Mouse (Mus musculus) liver, embryonic 15.5 days (tissue): ENCODE data around the gene Mapk1. TPM values are rescaled to one million over a fixed set of nuclear protein-coding genes. Genes with fewer than 3 reads are reported as not detected.
"Not testable (repeated sequence)": the region's sequence is repeated elsewhere in the genome, so short reads cannot be mapped to it uniquely, and the experiment has no call there.

Experiments
- ATAC-seq: fragments of 200-750 bp; cut with Nextera tagmentation; 2 replicates; pipeline ENCODE4 v1.8.0; 2017; ENCODE audit warnings: moderate number of reproducible peaks, mild to moderate bottlenecking, moderate library complexity; ENCODE audit not compliant: insufficient read depth
- H3K27ac ChIP-seq: fragments of 300-500 bp; sonication (generic); replicated peaks from 2 replicates; pipeline ENCODE4 v1.5.1; 2015; ENCODE audit warnings: mild to moderate bottlenecking, inconsistent platforms
- H3K27me3 ChIP-seq: fragments of 300-500 bp; sonication (generic); 2 replicates; pipeline ENCODE4 v1.6.1; 2015; ENCODE audit warnings: mild to moderate bottlenecking, inconsistent platforms
- H3K36me3 ChIP-seq: fragments of 300-500 bp; sonication (generic); replicated peaks from 2 replicates; pipeline ENCODE4 v1.6.1; 2015; ENCODE audit warnings: moderate library complexity, mild to moderate bottlenecking, inconsistent platforms
- H3K4me1 ChIP-seq: fragments of 300-500 bp; sonication (generic); replicated peaks from 2 replicates; pipeline ENCODE4 v1.6.1; 2015; ENCODE audit warnings: inconsistent platforms
- H3K4me2 ChIP-seq: fragments of 300-500 bp; sonication (generic); 2 replicates; pipeline ENCODE4 v1.6.1; 2015; ENCODE audit warnings: moderate library complexity, mild to moderate bottlenecking, inconsistent platforms
- H3K4me3 ChIP-seq: fragments of 300-500 bp; sonication (generic); replicated peaks from 2 replicates; pipeline ENCODE4 v1.5.1; 2015; ENCODE audit warnings: mild to moderate bottlenecking, inconsistent platforms
- H3K9ac ChIP-seq: fragments of 300-500 bp; sonication (generic); 2 replicates; pipeline ENCODE4 v1.6.1; 2015; ENCODE audit warnings: moderate library complexity, mild to moderate bottlenecking, inconsistent platforms
- H3K9me3 ChIP-seq: fragments of 300-500 bp; sonication (generic); replicated peaks from 2 replicates; pipeline ENCODE4 v1.6.1; 2016; ENCODE audit warnings: inconsistent platforms
- whole genome bisulfite sequencing: fragments of 180-500 bp; shearing (Covaris S2); methylation state at CpG from one replicate; pipeline ENCODE4 v1.1.7; 2015; ENCODE audit warnings: mixed read lengths; ENCODE audit not compliant: insufficient replicate concordance; 5-methylcytosine and 5-hydroxymethylcytosine counted together
- polyA plus RNA-seq: library from polyadenylated mRNA; unstranded; fragments of >200 nt; fragmentation: Nextera tagmentation; extraction: Ambion mirVana; gene quantifications from 2 replicates; pipeline ENCODE4 v1.2.1, GENCODE M21; 2015

Gene Mapk1
- polyA plus RNA-seq, 1 experiment from 2014 or later = 80.3 TPM

DNA sequence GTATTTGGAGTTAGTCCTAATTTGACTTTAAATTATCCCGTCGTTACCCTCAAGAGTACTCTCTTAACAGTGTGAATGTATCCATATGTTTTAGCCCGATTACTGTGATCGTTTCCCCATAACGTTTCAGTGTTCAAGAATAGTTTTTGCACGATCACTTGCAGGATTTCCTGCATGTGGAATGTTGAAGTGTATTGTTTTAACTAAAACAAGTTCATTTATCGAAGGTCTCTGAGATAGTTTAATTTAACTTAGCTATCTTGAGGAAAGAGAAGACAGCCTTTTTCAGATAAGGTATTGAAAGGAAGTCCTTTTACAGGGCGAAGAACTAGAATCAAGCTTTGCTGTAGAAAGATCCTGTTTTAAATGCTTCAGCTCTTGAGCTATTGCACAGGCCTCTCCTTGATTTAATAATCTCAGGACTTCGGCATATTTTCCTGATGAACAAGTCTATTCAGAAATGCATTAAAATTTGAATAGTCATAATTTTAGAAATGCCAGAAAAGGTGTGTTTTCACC lies 1.3 kb downstream of the Mapk1 start:
- 4% methylated on average over 9 of the region's 9 CpGs for whole genome bisulfite sequencing
- peak overlapping the region; percentile 94 for H3K9ac ChIP-seq
- H3K4me1 ChIP-seq = peaks cover 37% of the 10 kb centered on the region
- no peaks in the 10 kb centered on the region for H3K27me3 ChIP-seq
- peak overlapping the region; percentile 99 for H3K4me3 ChIP-seq
- no peak overlapping the region for H3K27ac ChIP-seq
- ATAC-seq = no peak
- H3K4me2 ChIP-seq = peak overlapping the region; percentile 90
- H3K9me3 ChIP-seq = no peaks in the 10 kb centered on the region
- peaks cover 25% of the 10 kb centered on the region for H3K36me3 ChIP-seq

DNA sequence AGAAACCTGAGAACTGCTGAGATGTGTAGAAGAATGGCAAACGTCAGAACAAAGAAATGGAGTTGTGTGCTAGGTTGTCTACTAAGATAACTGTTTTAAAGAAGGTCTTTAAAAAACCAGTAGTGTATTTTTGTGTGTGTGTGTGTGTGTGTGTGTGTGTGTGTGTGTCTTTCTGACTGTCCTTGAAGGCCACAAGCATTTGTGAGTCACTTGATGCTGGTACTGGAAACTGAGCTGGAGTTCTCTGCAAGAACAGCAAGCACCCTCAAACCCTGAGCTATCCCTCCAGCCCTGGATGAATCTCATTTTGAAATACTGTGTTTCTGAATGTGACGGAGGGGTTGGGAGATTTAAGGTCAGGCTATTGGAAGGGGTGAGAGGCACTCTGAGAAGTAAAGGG lies 4.1 kb downstream of the Mapk1 start:
- WGBS = 85% methylated on average over 2 of the region's 2 CpGs
- Histone ChIP-seq H3K4me1 (peaks cover 58% of the 10 kb centered on the region), H3K4me3 (no peak overlapping the region), H3K4me2 (no peak overlapping the region), H3K9me3 (no peaks in the 10 kb centered on the region), H3K27me3 (no peaks in the 10 kb centered on the region), H3K27ac (no peak overlapping the region), H3K36me3 (peaks cover 31% of the 10 kb centered on the region), H3K9ac (no peak overlapping the region)
- no peak for ATAC-seq

DNA sequence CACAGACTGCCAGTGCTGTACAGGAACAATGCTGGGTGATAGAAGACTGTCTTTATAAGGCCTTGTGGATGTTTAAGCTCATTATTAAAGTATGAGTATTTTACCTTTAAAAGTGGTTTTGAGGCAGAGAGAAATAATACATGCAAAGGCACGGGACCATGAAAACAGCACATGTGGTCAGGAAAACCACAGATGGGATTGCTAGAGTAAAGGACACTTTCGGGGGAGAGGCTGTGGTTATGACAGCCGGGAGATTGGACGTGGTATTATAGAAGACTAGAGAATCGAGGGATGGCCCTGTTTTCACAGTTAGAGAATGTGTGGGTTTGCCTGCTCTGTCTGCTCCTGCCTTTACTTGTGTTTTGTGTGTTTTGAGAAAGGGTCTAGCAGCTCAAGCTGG lies 5.7 kb downstream of the Mapk1 start:
- H3K4me1 ChIP-seq = peaks cover 61% of the 10 kb centered on the region
- no peaks in the 10 kb centered on the region for H3K27me3 ChIP-seq
- no peaks in the 10 kb centered on the region for H3K9me3 ChIP-seq
- WGBS = 20% methylated on average over 5 of the region's 5 CpGs
- H3K4me2 ChIP-seq = no peak overlapping the region
- no peak overlapping the region for H3K9ac ChIP-seq
- no peak overlapping the region for H3K4me3 ChIP-seq
- peaks cover 31% of the 10 kb centered on the region for H3K36me3 ChIP-seq
- no peak overlapping the region for H3K27ac ChIP-seq
- no peak for ATAC-seq

- Histone ChIP-seq H3K9me3 (no peaks in the 10 kb centered on the region), H3K9ac (no peak overlapping the region), H3K4me3 (no peak overlapping the region), H3K36me3 (peaks cover 35% of the 10 kb centered on the region), H3K27ac (no peak overlapping the region), H3K4me1 (peaks cover 64% of the 10 kb centered on the region), H3K4me2 (no peak overlapping the region), H3K27me3 (no peaks in the 10 kb centered on the region)
- no peak for ATAC-seq
- 73% methylated on average over 4 of the region's 4 CpGs for WGBS
Observed at GRCm38 (mm10) chr16:16990021-16990420, 6.8 kb downstream of the Mapk1 start.

- Histone ChIP-seq H3K4me1 (peaks cover 39% of the 10 kb centered on the region), H3K27me3 (no peaks in the 10 kb centered on the region), H3K9me3 (no peaks in the 10 kb centered on the region), H3K27ac (no peak overlapping the region), H3K9ac (no peak overlapping the region), H3K4me3 (no peak overlapping the region), H3K4me2 (no peak overlapping the region), H3K36me3 (peaks cover 9% of the 10 kb centered on the region)
- ATAC-seq = no peak
- WGBS = 39% methylated on average over 4 of the region's 4 CpGs
Observed at GRCm38 (mm10) chr16:16994426-16995052, 11.4 kb downstream of the Mapk1 start.

DNA sequence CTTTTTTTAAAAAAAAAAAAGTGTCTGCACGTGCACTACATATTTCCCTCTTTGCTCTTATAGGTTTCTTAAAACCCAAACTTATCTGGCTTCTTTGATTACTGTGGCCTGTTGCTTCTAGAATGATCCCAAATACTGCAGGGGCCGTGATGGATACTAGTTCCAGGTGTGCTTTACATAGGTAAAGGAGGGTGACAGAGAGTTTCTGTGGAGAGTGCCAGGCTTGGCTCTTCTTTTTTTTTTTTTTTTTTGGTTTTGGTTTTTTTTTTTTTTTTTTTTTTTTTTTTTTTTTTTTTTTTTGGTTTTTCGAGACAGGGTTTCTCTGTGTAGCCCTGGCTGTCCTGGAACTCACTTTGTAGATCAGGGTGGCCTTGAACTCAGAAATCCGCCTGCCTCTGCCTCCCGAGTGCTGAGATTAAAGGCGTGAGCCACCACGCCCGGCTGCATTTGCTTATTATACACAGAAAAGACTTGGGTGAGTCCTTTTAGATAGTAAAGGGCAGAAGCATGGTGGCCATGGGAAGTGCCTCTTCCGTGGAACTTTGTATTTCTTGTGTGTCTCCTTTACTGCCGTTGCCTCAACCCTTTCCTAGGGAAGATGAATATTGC lies 13.0 kb downstream of the Mapk1 start:
- not testable (repeated sequence) for H3K36me3 ChIP-seq, H3K9me3 ChIP-seq, H3K27ac ChIP-seq, H3K9ac ChIP-seq, ATAC-seq, H3K27me3 ChIP-seq, H3K4me2 ChIP-seq, H3K4me3 ChIP-seq
- WGBS = 73% methylated on average over 10 of the region's 10 CpGs
- H3K4me1 ChIP-seq = peaks cover 34% of the 10 kb centered on the region

- Histone ChIP-seq H3K4me1 (peaks cover 12% of the 10 kb centered on the region; the same call in 1 of the 2 replicates), H3K27me3 (no peaks in the 10 kb centered on the region), H3K36me3 (no peaks in the 10 kb centered on the region), H3K9me3 (no peaks in the 10 kb centered on the region), H3K4me2 (no peak overlapping the region), H3K27ac (no peak overlapping the region), H3K9ac (no peak overlapping the region), H3K4me3 (no peak overlapping the region)
- 73% methylated on average over 3 of the region's 3 CpGs for WGBS
- ATAC-seq = no peak
Observed at GRCm38 (mm10) chr16:17001109-17001508, 17.9 kb downstream of the Mapk1 start.

DNA sequence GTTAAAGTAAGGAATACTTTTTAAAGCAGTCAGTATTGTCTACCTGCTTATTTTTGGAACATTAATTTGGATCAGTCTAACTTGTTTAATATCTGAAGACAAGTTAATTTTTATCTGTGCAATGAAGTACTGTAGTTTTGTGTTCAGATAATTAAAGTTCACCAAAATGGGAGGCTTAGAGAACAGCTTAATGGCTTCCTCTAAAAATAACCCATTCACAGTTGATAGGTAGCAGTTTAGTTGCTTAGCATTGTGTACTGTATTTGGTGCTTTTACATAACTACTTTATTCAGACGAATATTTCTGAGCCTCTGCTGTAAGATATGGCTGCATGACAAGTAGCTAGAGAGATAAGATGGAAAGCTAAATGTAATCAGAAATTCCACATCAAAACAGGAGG lies 23.9 kb downstream of the Mapk1 start:
- Histone ChIP-seq H3K4me3 (no peak overlapping the region), H3K27ac (no peak overlapping the region), H3K9ac (no peak overlapping the region), H3K36me3 (no peaks in the 10 kb centered on the region), H3K4me1 (peaks cover 3% of the 10 kb centered on the region; the same call in 1 of the 2 replicates), H3K27me3 (no peaks in the 10 kb centered on the region), H3K4me2 (no peak overlapping the region), H3K9me3 (no peaks in the 10 kb centered on the region)
- WGBS = 33% methylated on average over 1 of the region's 1 CpGs
- ATAC-seq = no peak

- no peaks in the 10 kb centered on the region for H3K9me3 ChIP-seq
- H3K27ac ChIP-seq = no peak overlapping the region
- WGBS = 90% methylated on average over 7 of the region's 7 CpGs
- no peak overlapping the region for H3K9ac ChIP-seq
- H3K4me2 ChIP-seq = no peak overlapping the region
- ATAC-seq = no peak
- no peaks in the 10 kb centered on the region for H3K36me3 ChIP-seq
- H3K4me3 ChIP-seq = no peak overlapping the region
- H3K4me1 ChIP-seq = peaks cover 3% of the 10 kb centered on the region
- no peaks in the 10 kb centered on the region for H3K27me3 ChIP-seq
Observed at GRCm38 (mm10) chr16:17010036-17010435, 26.9 kb downstream of the Mapk1 start.

DNA sequence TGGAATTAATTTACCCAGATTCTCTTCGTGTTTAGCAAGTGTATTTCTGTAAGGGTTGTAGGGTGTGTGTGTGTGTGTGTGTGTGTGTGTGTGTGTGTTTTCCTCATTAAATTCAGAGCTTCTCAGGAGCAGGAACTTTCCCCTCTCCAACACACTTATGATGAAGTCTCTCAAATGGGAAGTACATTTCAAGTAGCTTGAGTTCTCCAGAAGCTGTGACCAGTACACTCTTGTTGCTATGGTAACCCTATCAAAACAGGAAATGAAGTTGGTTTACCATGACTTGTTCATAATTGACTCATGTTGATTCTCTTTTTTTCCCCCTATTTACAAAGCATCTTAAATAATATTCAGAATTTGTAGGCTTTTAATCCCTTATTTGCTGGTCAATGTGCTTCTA lies 29.4 kb downstream of the Mapk1 start:
- no peaks in the 10 kb centered on the region for H3K9me3 ChIP-seq
- no peak for ATAC-seq
- H3K27ac ChIP-seq = no peak overlapping the region
- peaks cover 15% of the 10 kb centered on the region for H3K36me3 ChIP-seq
- 74% methylated on average over 1 of the region's 1 CpGs for WGBS
- no peak overlapping the region for H3K4me3 ChIP-seq
- H3K27me3 ChIP-seq = no peaks in the 10 kb centered on the region
- H3K4me2 ChIP-seq = no peak overlapping the region
- H3K4me1 ChIP-seq = peaks cover 3% of the 10 kb centered on the region
- H3K9ac ChIP-seq = no peak overlapping the region

- H3K27me3 ChIP-seq = no peaks in the 10 kb centered on the region
- ATAC-seq = no peak
- 62% methylated on average over 4 of the region's 4 CpGs for WGBS
Observed at GRCm38 (mm10) chr16:17015111-17015852, 32.1 kb downstream of the Mapk1 start.

More at GRCm38 (mm10) chr16:17015111-17015852, 32.1 kb downstream of the Mapk1 start:
- Histone ChIP-seq H3K4me3 (no peak overlapping the region), H3K4me2 (no peak overlapping the region), H3K4me1 (peaks cover 3% of the 10 kb centered on the region), H3K27ac (no peak overlapping the region), H3K9ac (no peak overlapping the region), H3K9me3 (no peaks in the 10 kb centered on the region), H3K36me3 (peaks cover 38% of the 10 kb centered on the region)
